Mouse (Mus musculus) heart, adult 2 months (tissue): ENCODE data around the gene Plcb4. TPM values are rescaled to one million over a fixed set of nuclear protein-coding genes. Genes with fewer than 3 reads are reported as not detected.
"Not testable (repeated sequence)": the region's sequence is repeated elsewhere in the genome, so short reads cannot be mapped to it uniquely, and the experiment has no call there.

ENCODE experiments used
- DNase-seq, 2 experiments: peaks; one replicate each; pipeline ENCODE4 v3.0.0; 2021
- H3K27ac ChIP-seq: fragments of 200-600 bp; 2 replicates; pipeline ENCODE4 v1.8.1; 2022
- H3K27me3 ChIP-seq: fragments of 200-500 bp; 2 replicates; pipeline ENCODE4 v1.6.1; 2012; ENCODE audit warnings: mild to moderate bottlenecking, low read length, inconsistent platforms, mixed read lengths; ENCODE audit not compliant: control insufficient read depth, insufficient read depth
- H3K36me3 ChIP-seq: fragments of 200-500 bp; 2 replicates; pipeline ENCODE4 v1.6.1; 2012; ENCODE audit warnings: low read length, inconsistent platforms; ENCODE audit not compliant: control insufficient read depth, insufficient read depth
- H3K4me1 ChIP-seq: fragments of 200-500 bp; 2 replicates; pipeline ENCODE4 v1.6.1; 2011; ENCODE audit warnings: low read length; ENCODE audit not compliant: control insufficient read depth, insufficient read depth
- H3K4me3 ChIP-seq: fragments of 200-600 bp; 2 replicates; pipeline ENCODE4 v1.8.1; 2022
- H3K79me2 ChIP-seq: fragments of 200-500 bp; replicated peaks from 2 replicates; pipeline ENCODE4 v1.6.1; 2012; ENCODE audit warnings: mild to moderate bottlenecking, inconsistent platforms, low read length, moderate library complexity, mixed read lengths; ENCODE audit not compliant: control insufficient read depth, insufficient read depth
- H3K9ac ChIP-seq: fragments of 200-500 bp; 2 replicates; pipeline ENCODE4 v1.6.1; 2012; ENCODE audit warnings: low read depth, mild to moderate bottlenecking, control low read depth, inconsistent platforms, low read length, mixed read lengths
- CTCF ChIP-seq: fragments of 200-600 bp; IDR thresholded peaks from 2 replicates; pipeline ENCODE4 v1.8.1; 2022; ENCODE audit warnings: antibody characterized with exemption, mild to moderate bottlenecking, moderate library complexity
- EP300 ChIP-seq: fragments of 200-500 bp; IDR thresholded peaks from 2 replicates; pipeline ENCODE4 v1.6.1; 2011; ENCODE audit warnings: low read depth, low read length, control low read depth; ENCODE audit not compliant: insufficient read depth
- POLR2A ChIP-seq: fragments of 200-500 bp; IDR thresholded peaks from 2 replicates; pipeline ENCODE4 v1.6.1; 2011; ENCODE audit warnings: mild to moderate bottlenecking, low read depth, low read length, control low read depth; ENCODE audit not compliant: insufficient read depth
- WGBS: fragments of 180-500 bp; shearing (Covaris S2); methylation state at CpG from one replicate; pipeline ENCODE4 v1.1.7; 2018; 5-methylcytosine and 5-hydroxymethylcytosine counted together
- intact Hi-C: fragments of 180-260 bp; cut with DNase I; formaldehyde crosslinking; loops from one replicate; pipeline ENCODE4 v1.15.1; 2025
- polyA plus RNA-seq: library from polyadenylated mRNA; depleted of rRNA; stranded (reverse); fragments of >200 nt; gene quantifications from 2 replicates; pipeline ENCODE4 v1.2.3, GENCODE M21; 2012
- total RNA-seq, 2 experiments: library from RNA; stranded (reverse); gene quantifications; 2 replicates each; pipeline ENCODE4 v1.2.3; 2021

The Plcb4 gene
- total and polyA plus RNA-seq, 3 experiments: 23.1 to 60.2 (median 55.0) TPM

DNA sequence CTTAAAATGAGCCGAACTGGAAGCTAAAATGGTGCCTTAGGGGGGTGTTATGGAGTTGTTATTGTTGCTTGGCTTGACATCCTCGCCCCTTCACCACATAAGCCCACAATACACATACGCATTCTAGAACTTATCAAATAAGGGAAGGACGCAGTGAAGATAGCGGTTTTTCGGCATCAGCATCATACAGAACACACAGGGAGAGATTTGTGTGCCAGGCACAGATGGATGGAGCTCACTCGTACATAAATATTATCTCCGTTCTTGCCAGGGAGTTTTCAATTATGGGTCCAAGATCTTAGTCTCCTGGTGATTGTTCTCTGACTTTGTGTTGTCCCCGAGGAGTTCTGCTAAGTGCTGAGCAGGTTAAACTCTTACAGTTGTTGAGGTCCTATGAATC lies 50.0 kb downstream of the Plcb4 start:
- intact Hi-C loops: no loop called here
- Histone ChIP-seq H3K4me3 (no peak overlapping the region), H3K36me3 (peaks cover 23% of the 10 kb centered on the region), H3K9ac (no peak overlapping the region), H3K79me2 (peaks cover under 1% of the 10 kb centered on the region; the same call in 1 of the 2 replicates), H3K4me1 (peaks cover 20% of the 10 kb centered on the region), H3K27me3 (no peaks in the 10 kb centered on the region), H3K27ac (no peak overlapping the region)
- WGBS: 82% methylated on average over 9 of the region's 9 CpGs
- DNase-seq: no peak
- TF ChIP-seq EP300 (no peak), POLR2A (no peak), CTCF (no peak)

DNA sequence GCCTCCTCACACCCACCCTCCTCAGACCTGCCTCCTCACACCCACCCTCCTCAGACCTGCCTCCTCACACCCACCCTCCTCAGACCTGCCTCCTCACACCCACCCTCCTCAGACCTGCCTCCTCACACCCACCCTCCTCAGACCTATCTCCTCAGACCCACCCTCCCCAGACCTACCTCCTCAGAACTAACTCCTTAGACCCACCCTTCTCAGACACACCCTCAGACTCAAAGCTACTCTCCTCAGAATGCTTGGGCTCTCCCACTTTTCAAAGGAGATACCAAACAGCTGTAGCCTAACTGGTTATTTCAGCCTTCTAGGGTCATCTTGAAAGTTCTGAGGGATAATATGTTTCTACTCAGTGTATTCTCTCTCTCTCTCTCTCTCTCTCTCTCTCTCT lies 50.9 kb downstream of the Plcb4 start:
- H3K4me1 ChIP-seq: peaks cover 20% of the 10 kb centered on the region
- H3K27me3 ChIP-seq, DNase-seq, H3K9ac ChIP-seq, H3K4me3 ChIP-seq, H3K27ac ChIP-seq, H3K79me2 ChIP-seq, intact Hi-C loops: not testable (repeated sequence)
- peaks cover 26% of the 10 kb centered on the region for H3K36me3 ChIP-seq

DNA sequence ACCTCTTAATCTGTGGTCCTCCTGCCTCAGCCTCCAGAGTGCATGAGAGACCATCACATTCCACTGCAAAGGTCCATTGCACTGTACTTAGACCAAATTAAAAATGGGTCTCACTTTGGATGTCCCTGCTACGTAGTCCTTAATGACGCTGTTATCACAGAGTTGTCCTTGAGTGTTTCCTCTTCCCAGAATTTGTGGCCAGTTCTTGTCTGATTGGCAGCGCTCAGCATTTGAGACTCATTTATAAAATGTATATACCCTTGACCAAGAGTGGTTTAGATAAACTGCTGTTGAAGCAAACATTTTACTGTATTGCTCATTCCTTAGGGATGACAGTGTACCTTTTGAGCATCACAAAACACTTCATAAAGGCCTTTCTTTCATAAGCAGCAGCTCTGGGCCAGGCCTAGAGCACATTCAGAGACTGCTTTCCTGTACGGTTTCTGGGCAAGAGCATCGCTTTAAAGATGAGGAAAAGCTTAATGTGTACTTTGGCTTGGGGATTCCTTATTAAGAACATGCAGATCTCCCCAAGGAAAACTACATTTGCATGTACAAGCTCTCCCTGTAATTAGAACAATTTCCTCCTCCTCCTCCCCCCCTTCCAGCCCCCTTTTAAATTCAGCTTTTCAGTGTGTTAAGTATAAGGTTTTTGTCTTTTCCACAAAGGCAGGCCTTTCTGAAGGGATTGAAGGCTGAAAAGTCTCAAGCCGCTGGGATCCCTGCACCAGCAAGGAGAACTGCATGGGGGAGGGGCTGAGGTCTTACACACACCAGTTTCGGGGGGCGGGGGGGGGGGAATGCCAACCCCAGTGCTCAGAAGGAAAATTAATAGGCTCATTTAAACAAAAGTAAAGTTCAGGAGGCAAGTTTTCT lies 52.5 kb downstream of the Plcb4 start:
- TF ChIP-seq EP300: no peak
- no peak for TF ChIP-seq CTCF
- TF ChIP-seq POLR2A: no peak
- DNase-seq: peak in 1 of 2 experiments; percentile 46
- Histone ChIP-seq H3K36me3 (peaks cover 33% of the 10 kb centered on the region), H3K27ac (peak overlapping the region; percentile 78), H3K4me1 (peaks cover 18% of the 10 kb centered on the region), H3K4me3 (peak overlapping the region; percentile 13; the same call in 1 of the 2 replicates), H3K27me3 (no peaks in the 10 kb centered on the region), H3K9ac (peak overlapping the region; percentile 26; the same call in 1 of the 2 replicates), H3K79me2 (peaks cover 3% of the 10 kb centered on the region)
- intact Hi-C loops: no loop called here
- 8% methylated on average over 8 of the region's 8 CpGs for WGBS

DNA sequence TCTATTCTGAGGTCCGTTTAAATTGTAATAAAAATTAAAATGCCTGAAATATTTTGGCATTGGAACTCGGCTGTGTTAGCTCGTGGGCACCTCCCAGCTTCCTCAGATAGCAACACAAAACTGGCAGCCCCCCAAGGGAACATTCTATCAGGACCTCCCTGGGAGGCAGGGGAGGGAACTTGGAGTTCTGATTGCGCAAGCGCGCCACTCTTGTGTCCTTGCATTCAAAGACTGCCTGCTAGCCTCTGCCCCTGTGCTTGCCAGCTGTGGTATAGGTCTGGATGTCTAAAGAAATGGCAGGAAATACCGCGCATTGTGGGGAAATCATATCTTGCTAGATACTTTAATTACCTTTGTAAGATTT lies 53.1 kb downstream of the Plcb4 start:
- H3K27ac ChIP-seq: peak overlapping the region; percentile 78
- TF ChIP-seq CTCF (peak; percentile 24; the same call in 1 of the 2 replicates), POLR2A (peak; percentile 59), EP300 (peak; percentile 98)
- no peaks in the 10 kb centered on the region for H3K27me3 ChIP-seq
- H3K36me3 ChIP-seq: peaks cover 39% of the 10 kb centered on the region
- intact Hi-C loops: loop anchor here (2.0 kb wide), 1 partner anchor 53 kb away; the partner anchor contains the start of gene Plcb4
- H3K4me3 ChIP-seq: peak overlapping the region; percentile 13; the same call in 1 of the 2 replicates
- H3K4me1 ChIP-seq: peaks cover 17% of the 10 kb centered on the region
- peaks cover 3% of the 10 kb centered on the region for H3K79me2 ChIP-seq
- no peak overlapping the region for H3K9ac ChIP-seq
- DNase-seq: peak; percentile 83 to 91
- 2% methylated on average over 8 of the region's 8 CpGs for WGBS

DNA sequence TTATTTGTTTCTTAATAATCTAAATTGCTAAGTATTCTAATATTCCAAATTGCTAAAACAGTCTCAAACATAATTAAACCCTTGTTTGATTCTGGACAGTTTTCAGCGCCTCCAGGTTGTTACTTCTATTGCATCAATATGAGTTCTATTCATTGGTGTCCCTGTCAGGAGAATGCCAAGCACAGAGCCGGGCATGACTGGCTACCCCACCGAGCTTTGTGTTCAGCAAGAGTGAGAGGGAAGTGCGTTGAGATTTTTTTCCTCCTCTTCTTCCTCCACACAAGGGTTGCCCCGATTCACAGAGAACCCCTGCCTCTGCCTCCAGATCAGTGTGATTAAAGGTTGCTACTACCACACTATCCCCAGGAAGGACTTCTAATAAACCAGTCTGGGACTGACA lies 53.5 kb downstream of the Plcb4 start:
- TF ChIP-seq EP300 (no peak), CTCF (no peak), POLR2A (no peak)
- 33% methylated on average over 5 of the region's 5 CpGs for WGBS
- DNase-seq: no peak
- Histone ChIP-seq H3K4me1 (peaks cover 18% of the 10 kb centered on the region), H3K27ac (peak overlapping the region; percentile 78), H3K27me3 (no peaks in the 10 kb centered on the region), H3K36me3 (peaks cover 40% of the 10 kb centered on the region), H3K4me3 (no peak overlapping the region), H3K79me2 (peaks cover 3% of the 10 kb centered on the region), H3K9ac (no peak overlapping the region)
- intact Hi-C loops: loop anchor here (2.0 kb wide), 1 partner anchor 54 kb away; the partner anchor contains the start of gene Plcb4

DNA sequence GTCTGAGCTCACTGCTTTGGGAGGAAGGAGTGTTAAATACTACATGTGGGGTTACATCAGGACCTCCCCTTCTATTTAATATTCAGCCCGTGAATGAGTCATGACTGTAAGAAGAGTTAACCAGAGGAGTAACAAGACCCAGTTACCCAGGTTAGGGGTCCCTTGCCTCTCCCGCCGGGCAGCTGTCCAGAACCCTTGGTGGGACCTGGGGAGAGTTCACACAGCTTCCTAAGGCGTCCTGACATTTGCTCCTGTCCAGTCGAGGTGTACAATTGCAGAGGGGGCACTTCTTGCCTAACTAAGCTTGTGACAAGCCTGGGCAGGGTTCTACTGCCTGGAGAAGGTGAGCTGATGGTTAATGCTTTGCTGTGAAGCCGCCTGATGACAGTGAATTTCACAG lies 54.1 kb downstream of the Plcb4 start:
- no peak for DNase-seq
- WGBS: 78% methylated on average over 6 of the region's 6 CpGs
- intact Hi-C loops: loop anchor here (2.0 kb wide), 1 partner anchor 54 kb away; the partner anchor contains the start of gene Plcb4
- Histone ChIP-seq H3K36me3 (peaks cover 40% of the 10 kb centered on the region), H3K27me3 (no peaks in the 10 kb centered on the region), H3K79me2 (peaks cover 3% of the 10 kb centered on the region), H3K9ac (no peak overlapping the region), H3K4me1 (peaks cover 18% of the 10 kb centered on the region), H3K4me3 (no peak overlapping the region), H3K27ac (no peak overlapping the region; the same call in 1 of the 2 replicates)
- no peak for TF ChIP-seq CTCF
- TF ChIP-seq EP300: no peak
- TF ChIP-seq POLR2A: no peak
